Mouse (Mus musculus) C2C12 (cell line): ENCODE measurements around the gene Fto.

Source experiments
- CEBPB ChIP-seq: IDR thresholded peaks from one replicate; pipeline ENCODE4 v1.6.1; 2011; ENCODE audit warnings: low read depth, mild to moderate bottlenecking, control low read depth, moderate library complexity
- CTCF ChIP-seq: IDR thresholded peaks from one replicate; pipeline ENCODE4 v1.5.1; 2011; ENCODE audit not compliant: control insufficient read depth, insufficient read depth, insufficient read length
- FOSL1 ChIP-seq: IDR thresholded peaks from one replicate; pipeline ENCODE4 v1.8.0; 2011; ENCODE audit warnings: mild to moderate bottlenecking, low read length; ENCODE audit not compliant: poor library complexity, insufficient read depth, severe bottlenecking
- MAX ChIP-seq: IDR thresholded peaks from one replicate; pipeline ENCODE4 v1.6.1; 2011; ENCODE audit warnings: mild to moderate bottlenecking, control low read depth
- MYOD1 ChIP-seq: IDR thresholded peaks from one replicate; pipeline ENCODE4 v1.6.1; 2011; ENCODE audit warnings: low read depth; ENCODE audit not compliant: control insufficient read depth, insufficient read length
- MYOG ChIP-seq: IDR thresholded peaks from one replicate; pipeline ENCODE4 v1.6.1; 2011; ENCODE audit not compliant: control insufficient read depth, insufficient read length; ENCODE audit errors: extremely low read depth
- USF1 ChIP-seq: IDR thresholded peaks from one replicate; pipeline ENCODE4 v1.6.1; 2011; ENCODE audit warnings: low read depth, mild to moderate bottlenecking, control low read depth, moderate library complexity

DNA sequence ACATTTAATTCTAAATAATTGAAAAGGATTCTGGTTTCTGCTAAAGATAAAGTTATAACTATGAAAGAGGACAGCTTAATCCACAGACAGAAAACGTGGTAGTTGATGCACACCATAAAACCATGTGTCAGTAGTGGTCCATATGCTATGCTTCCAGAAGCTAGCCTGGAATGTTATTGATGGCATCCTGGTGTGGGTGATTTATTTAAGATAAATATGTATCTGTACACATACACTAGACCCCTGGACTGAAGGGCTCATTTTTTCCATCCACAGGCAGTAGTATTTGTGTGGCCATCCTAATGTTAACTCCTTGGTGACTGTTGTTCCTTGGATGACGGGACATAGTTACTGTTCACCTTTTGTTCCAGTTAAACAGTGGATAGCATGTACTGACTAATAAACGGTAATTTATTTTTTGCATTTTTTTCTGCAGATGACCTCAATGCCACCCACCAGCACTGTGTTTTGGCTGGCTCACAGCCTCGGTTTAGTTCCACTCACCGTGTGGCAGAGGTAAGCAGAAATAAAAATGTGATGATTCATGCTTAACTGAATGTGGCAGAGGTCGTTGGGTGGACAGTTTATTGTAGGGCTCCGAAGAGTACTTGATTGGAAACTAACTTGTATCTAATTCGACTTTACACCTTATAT is 154.7 kb downstream of the Fto start:
- TF ChIP-seq CTCF, result no peak
- TF ChIP-seq CEBPB, result no peak
- TF ChIP-seq MAX, result no peak
- TF ChIP-seq MYOG, result no peak
- TF ChIP-seq USF1, result no peak
- no peak for TF ChIP-seq MYOD1
- TF ChIP-seq FOSL1, result no peak
